Mouse (Mus musculus) bone marrow macrophage, adult 2 months (primary cell): ENCODE data around the gene Styx.
A peak's percentile ranks its signal among the peaks of the same experiment; 100 is the strongest.

Experiments
- CTCF ChIP-seq: IDR thresholded peaks from 2 replicates; pipeline ENCODE4 v1.5.1; 2012; ENCODE audit warnings: low read depth, mild to moderate bottlenecking, low read length, moderate library complexity
- POLR2A ChIP-seq: IDR thresholded peaks from 2 replicates; pipeline ENCODE4 v1.6.1; 2012; ENCODE audit warnings: mild to moderate bottlenecking, low read depth, low read length, borderline replicate concordance

GRCm38 (mm10) chr14:45382912-45383311 is 32.0 kb downstream of the Styx start:
- TF ChIP-seq CTCF (peak; percentile 29; the same call in 1 of the 2 replicates), POLR2A (no peak)
